Mouse (Mus musculus): ENCODE measurements around the gene Gng8. TPM values are rescaled to one million over a fixed set of nuclear protein-coding genes. Genes with fewer than 3 reads are reported as not detected.
A peak's percentile ranks its signal among the peaks of the same experiment; 100 is the strongest.

The Gng8 gene
- polyA plus RNA-seq, 1 experiment from 2014 or later: 3.3 TPM

- peaks cover 7% of the 10 kb centered on the region; the same call in 1 of the 2 replicates for H3K4me1 ChIP-seq (replicated peaks; ENCODE audit: control insufficient read depth, insufficient read depth, low read length)
- H3K36me3 ChIP-seq (ENCODE audit: control insufficient read depth, insufficient read depth, low read length): no peaks in the 10 kb centered on the region
- H3K4me2 ChIP-seq: peak within 1 kb of the TSS; percentile 79
- H3K9me3 ChIP-seq (ENCODE audit: control insufficient read depth, low read length): no peaks in the 10 kb centered on the region
- WGBS: 15% methylated on average over 36 of the region's 36 CpGs
- DNase-seq (ENCODE audit: low spot score) (peak; percentile 81), ATAC-seq (replicated peaks; ENCODE audit: low FRiP score) (peak; percentile 77)
- peaks cover 62% of the 10 kb centered on the region for H3K27me3 ChIP-seq (replicated peaks; ENCODE audit: control insufficient read depth, insufficient read depth, low read length)
- peak within 1 kb of the TSS; percentile 2 for H3K9ac ChIP-seq (ENCODE audit: low read depth, low read length)
- no peak within 1 kb of the TSS for H3K27ac ChIP-seq (ENCODE audit: low read depth, low read length)
- H3K4me3 ChIP-seq (ENCODE audit: low read depth, low read length): peak within 1 kb of the TSS; percentile 53
These were observed 52.6 kb downstream of the Gng8 start, which contains the start of gene Pnmal2 for GRCm38 (mm10) chr7:16944061-16944807. Gene Pnmal2, plus strand, starts transcription at chr7:16944682.

GRCm38 (mm10) chr7:16944808-16945315, 53.3 kb downstream of the Gng8 start:
- 4% methylated on average over 22 of the region's 22 CpGs for WGBS
- H3K9me3 ChIP-seq (ENCODE audit: control insufficient read depth, low read length): no peaks in the 10 kb centered on the region
- DNase-seq (ENCODE audit: low spot score) (no peak), ATAC-seq (replicated peaks; ENCODE audit: low FRiP score) (0 out of 2 replicates have a peak, but pooled peaks have one; percentile 6)
- peaks cover 68% of the 10 kb centered on the region for H3K27me3 ChIP-seq (replicated peaks; ENCODE audit: control insufficient read depth, insufficient read depth, low read length)
- peak overlapping the region; percentile 2 for H3K9ac ChIP-seq (ENCODE audit: low read depth, low read length)
- peak overlapping the region; percentile 53 for H3K4me3 ChIP-seq (ENCODE audit: low read depth, low read length)
- no peak overlapping the region for H3K27ac ChIP-seq (ENCODE audit: low read depth, low read length)
- peak overlapping the region; percentile 79 for H3K4me2 ChIP-seq
- peaks cover 7% of the 10 kb centered on the region; the same call in 1 of the 2 replicates for H3K4me1 ChIP-seq (replicated peaks; ENCODE audit: control insufficient read depth, insufficient read depth, low read length)
- H3K36me3 ChIP-seq (ENCODE audit: control insufficient read depth, insufficient read depth, low read length): no peaks in the 10 kb centered on the region

Other genes starting within 250 kb of the Gng8 start
- gene Ceacam15, start 216.1 kb upstream of the Gng8 start, polyA plus RNA-seq (2014; fragmentation: Nextera tagmentation; extraction: Ambion mirVana): not detected in 2 replicates
- gene Ceacam9, start 169.9 kb upstream of the Gng8 start, polyA plus RNA-seq (2014; fragmentation: Nextera tagmentation; extraction: Ambion mirVana): not detected in 2 replicates
- gene Ap2s1, start 153.4 kb upstream of the Gng8 start, polyA plus RNA-seq (2014; fragmentation: Nextera tagmentation; extraction: Ambion mirVana): 289 and 300 TPM in 2 replicates
- gene Slc1a5, start 110.4 kb upstream of the Gng8 start, polyA plus RNA-seq (2014; fragmentation: Nextera tagmentation; extraction: Ambion mirVana): 58.4 and 67.9 TPM in 2 replicates
- 74.8 and 80.9 TPM in 2 replicates for gene Strn4, start 75.9 kb upstream of the Gng8 start, polyA plus RNA-seq (2014; fragmentation: Nextera tagmentation; extraction: Ambion mirVana)
- 20.3 and 22.9 TPM in 2 replicates for gene Fkrp, start 75.1 kb upstream of the Gng8 start, polyA plus RNA-seq (2014; fragmentation: Nextera tagmentation; extraction: Ambion mirVana)
- 7.6 and 8.4 TPM in 2 replicates for gene Prkd2, start 48.9 kb upstream of the Gng8 start, polyA plus RNA-seq (2014; fragmentation: Nextera tagmentation; extraction: Ambion mirVana)
- 2.5 and 2.6 TPM in 2 replicates for gene Dact3, start 16.5 kb upstream of the Gng8 start, polyA plus RNA-seq (2014; fragmentation: Nextera tagmentation; extraction: Ambion mirVana)
- gene Ptgir, start 14.7 kb downstream of the Gng8 start, polyA plus RNA-seq (2014; fragmentation: Nextera tagmentation; extraction: Ambion mirVana): 1.2 and 1.3 TPM in 2 replicates
- 147 and 169 TPM in 2 replicates for gene Calm3, start 32.3 kb downstream of the Gng8 start, polyA plus RNA-seq (2014; fragmentation: Nextera tagmentation; extraction: Ambion mirVana)
- gene Pnmal2, start 52.9 kb downstream of the Gng8 start, polyA plus RNA-seq (2014; fragmentation: Nextera tagmentation; extraction: Ambion mirVana): 0.58 and 0.80 TPM in 2 replicates
- 0.18 and 0.52 TPM in 2 replicates for gene Pnmal1, start 67.9 kb downstream of the Gng8 start, polyA plus RNA-seq (2014; fragmentation: Nextera tagmentation; extraction: Ambion mirVana)
- 0.15 and 0.16 TPM in 2 replicates for gene Gm42372, start 91.3 kb downstream of the Gng8 start, polyA plus RNA-seq (2014; fragmentation: Nextera tagmentation; extraction: Ambion mirVana)
- gene Ccdc8, start 100.9 kb downstream of the Gng8 start, polyA plus RNA-seq (2014; fragmentation: Nextera tagmentation; extraction: Ambion mirVana): 13.2 and 13.5 TPM in 2 replicates
- gene Ppp5c, start 136.1 kb downstream of the Gng8 start, polyA plus RNA-seq (2014; fragmentation: Nextera tagmentation; extraction: Ambion mirVana): 124 and 128 TPM in 2 replicates
- gene Hif3a, start 170.6 kb downstream of the Gng8 start, polyA plus RNA-seq (2014; fragmentation: Nextera tagmentation; extraction: Ambion mirVana): 28.3 and 32.1 TPM in 2 replicates
- gene Psg16, start 182.3 kb downstream of the Gng8 start, polyA plus RNA-seq (2014; fragmentation: Nextera tagmentation; extraction: Ambion mirVana): 0.12 TPM in 2 replicates